Mouse (Mus musculus): Measurements from ENCODE around the gene Mfap4. TPM values are rescaled to one million over a fixed set of nuclear protein-coding genes. Genes with fewer than 3 reads are reported as not detected.

The Mfap4 gene
- polyA plus RNA-seq, 1 experiment from 2014 or later = 184 TPM

- WGBS = 80% methylated on average over 2 of the region's 2 CpGs
- no peak overlapping the region for H3K4me3 ChIP-seq (ENCODE audit: low read depth, low read length)
Measured at GRCm38 (mm10) chr11:61495528-61495927, 10.3 kb downstream of the Mfap4 start.

GRCm38 (mm10) chr11:61497490-61497889 is 12.3 kb downstream of the Mfap4 start:
- ATAC-seq (ENCODE audit: low FRiP score, low TSS enrichment) (no peak), DNase-seq (ENCODE audit: low spot score) (no peak)
- Histone ChIP-seq H3K27me3 (ENCODE audit: control insufficient read depth, insufficient read depth, low read length) (no peaks in the 10 kb centered on the region), H3K9ac (ENCODE audit: low read length) (no peak overlapping the region), H3K4me2 (replicated peaks; ENCODE audit: low read depth) (no peak overlapping the region), H3K27ac (replicated peaks) (no peak overlapping the region), H3K36me3 (ENCODE audit: control insufficient read depth, insufficient read depth, low read length) (no peaks in the 10 kb centered on the region), H3K4me3 (ENCODE audit: low read depth, low read length) (no peak overlapping the region), H3K4me1 (replicated peaks; ENCODE audit: control insufficient read depth, insufficient read depth) (peaks cover 4% of the 10 kb centered on the region; the same call in 1 of the 2 replicates), H3K9me3 (ENCODE audit: control insufficient read depth, low read length) (no peaks in the 10 kb centered on the region)
- TF ChIP-seq EP300 (optimal IDR thresholded peaks at IDR 0.05) (no peak), CTCF (IDR thresholded peaks at IDR 0.05; ENCODE audit: low read depth) (no peak)
- WGBS = 94% methylated on average over 1 of the region's 1 CpGs

More at GRCm38 (mm10) chr11:61495528-61495927, 10.3 kb downstream of the Mfap4 start:
- no peak overlapping the region for H3K27ac ChIP-seq (replicated peaks)
- no peak overlapping the region for H3K9ac ChIP-seq (ENCODE audit: low read length)
- no peaks in the 10 kb centered on the region for H3K27me3 ChIP-seq (ENCODE audit: control insufficient read depth, insufficient read depth, low read length)
- no peak for DNase-seq (ENCODE audit: low spot score)
- H3K4me2 ChIP-seq (replicated peaks; ENCODE audit: low read depth) = no peak overlapping the region
- peaks cover 4% of the 10 kb centered on the region; the same call in 1 of the 2 replicates for H3K4me1 ChIP-seq (replicated peaks; ENCODE audit: control insufficient read depth, insufficient read depth)
- no peak for ATAC-seq (ENCODE audit: low FRiP score, low TSS enrichment)
- H3K9me3 ChIP-seq (ENCODE audit: control insufficient read depth, low read length) = no peaks in the 10 kb centered on the region
- TF ChIP-seq EP300 (optimal IDR thresholded peaks at IDR 0.05) = no peak
- no peak for TF ChIP-seq CTCF (IDR thresholded peaks at IDR 0.05; ENCODE audit: low read depth)
- peaks cover 8% of the 10 kb centered on the region for H3K36me3 ChIP-seq (ENCODE audit: control insufficient read depth, insufficient read depth, low read length)

- Histone ChIP-seq H3K27ac (replicated peaks) (no peak overlapping the region), H3K4me1 (replicated peaks; ENCODE audit: control insufficient read depth, insufficient read depth) (no peaks in the 10 kb centered on the region), H3K27me3 (ENCODE audit: control insufficient read depth, insufficient read depth, low read length) (no peaks in the 10 kb centered on the region), H3K36me3 (ENCODE audit: control insufficient read depth, insufficient read depth, low read length) (no peaks in the 10 kb centered on the region), H3K4me2 (replicated peaks; ENCODE audit: low read depth) (no peak overlapping the region), H3K9ac (ENCODE audit: low read length) (no peak overlapping the region), H3K4me3 (ENCODE audit: low read depth, low read length) (no peak overlapping the region), H3K9me3 (ENCODE audit: control insufficient read depth, low read length) (no peaks in the 10 kb centered on the region)
- TF ChIP-seq EP300 (optimal IDR thresholded peaks at IDR 0.05) (no peak), CTCF (IDR thresholded peaks at IDR 0.05; ENCODE audit: low read depth) (no peak)
- WGBS = 51% methylated on average over 6 of the region's 6 CpGs
- ATAC-seq (ENCODE audit: low FRiP score, low TSS enrichment) = no peak
- no peak for DNase-seq (ENCODE audit: low spot score)
Measured at GRCm38 (mm10) chr11:61498736-61499504, 13.7 kb downstream of the Mfap4 start.

DNA sequence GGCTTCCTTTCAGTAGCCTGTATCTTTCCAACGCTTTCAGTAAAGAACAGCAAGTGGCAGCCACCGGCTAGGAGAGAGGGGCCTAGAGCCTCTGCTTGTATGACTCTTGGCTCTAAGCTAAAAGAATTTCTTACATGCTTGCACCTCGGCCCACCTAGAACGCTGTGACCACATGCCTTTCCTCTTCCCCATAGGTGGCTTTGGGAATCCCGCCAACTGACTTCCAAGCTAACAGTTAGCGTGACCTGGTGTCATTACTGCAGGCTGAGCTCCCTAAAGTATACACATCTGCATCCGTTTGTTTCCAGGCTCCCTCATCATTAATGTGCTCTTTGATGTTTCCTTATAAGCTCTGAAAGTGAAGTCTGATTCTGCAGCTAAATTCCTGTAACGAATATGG is 18.7 kb downstream of the Mfap4 start:
- TF ChIP-seq EP300 (optimal IDR thresholded peaks at IDR 0.05) (no peak), CTCF (IDR thresholded peaks at IDR 0.05; ENCODE audit: low read depth) (no peak)
- DNase-seq (ENCODE audit: low spot score) (no peak), ATAC-seq (ENCODE audit: low FRiP score, low TSS enrichment) (no peak)
- Histone ChIP-seq H3K27ac (replicated peaks) (no peak overlapping the region), H3K4me1 (replicated peaks; ENCODE audit: control insufficient read depth, insufficient read depth) (no peaks in the 10 kb centered on the region), H3K27me3 (ENCODE audit: control insufficient read depth, insufficient read depth, low read length) (no peaks in the 10 kb centered on the region), H3K9me3 (ENCODE audit: control insufficient read depth, low read length) (no peaks in the 10 kb centered on the region), H3K4me2 (replicated peaks; ENCODE audit: low read depth) (no peak overlapping the region), H3K9ac (ENCODE audit: low read length) (no peak overlapping the region), H3K4me3 (ENCODE audit: low read depth, low read length) (no peak overlapping the region), H3K36me3 (ENCODE audit: control insufficient read depth, insufficient read depth, low read length) (no peaks in the 10 kb centered on the region)
- WGBS = 73% methylated on average over 8 of the region's 8 CpGs

- DNase-seq (ENCODE audit: low spot score) (peak; percentile 92), ATAC-seq (ENCODE audit: low FRiP score, low TSS enrichment) (peak; percentile 89)
- 1% methylated on average over 39 of the region's 39 CpGs for WGBS
- Histone ChIP-seq H3K4me3 (ENCODE audit: low read depth, low read length) (peak within 1 kb of the TSS; percentile 59), H3K36me3 (ENCODE audit: control insufficient read depth, insufficient read depth, low read length) (no peaks in the 10 kb centered on the region), H3K27me3 (ENCODE audit: control insufficient read depth, insufficient read depth, low read length) (no peaks in the 10 kb centered on the region), H3K27ac (replicated peaks) (peak within 1 kb of the TSS; percentile 69; the same call in 1 of the 2 replicates), H3K9ac (ENCODE audit: low read length) (peak within 1 kb of the TSS; percentile 67), H3K4me1 (replicated peaks; ENCODE audit: control insufficient read depth, insufficient read depth) (no peaks in the 10 kb centered on the region), H3K9me3 (ENCODE audit: control insufficient read depth, low read length) (no peaks in the 10 kb centered on the region), H3K4me2 (replicated peaks; ENCODE audit: low read depth) (peak within 1 kb of the TSS; percentile 71)
- TF ChIP-seq EP300 (optimal IDR thresholded peaks at IDR 0.05) = no peak
- peak; percentile 100 for TF ChIP-seq CTCF (IDR thresholded peaks at IDR 0.05; ENCODE audit: low read depth)
Measured at GRCm38 (mm10) chr11:61504713-61505257, 19.6 kb downstream of the Mfap4 start, which contains the start of gene B9d1. Gene B9d1 (plus strand): TSS chr11:61505144.

DNA sequence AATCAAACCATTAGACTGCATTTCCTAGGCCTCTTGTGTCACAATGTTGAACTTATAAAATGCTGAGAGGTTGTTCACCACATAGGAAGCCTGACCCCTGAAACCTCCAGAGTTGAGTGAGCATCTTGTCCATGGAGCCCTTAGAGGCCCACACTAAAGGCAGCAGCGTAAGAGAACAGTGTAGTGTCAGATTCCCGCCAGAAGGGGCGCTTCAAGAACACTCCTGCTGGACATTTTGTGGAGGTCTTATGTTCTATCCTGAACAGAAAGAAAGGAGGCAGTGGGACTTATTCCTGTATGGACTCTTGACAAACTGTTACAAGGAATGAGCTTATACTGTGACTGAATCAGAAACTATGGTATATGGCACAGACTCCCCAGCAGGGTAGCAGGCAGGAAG is 29.7 kb downstream of the Mfap4 start:
- Histone ChIP-seq H3K27me3 (ENCODE audit: control insufficient read depth, insufficient read depth, low read length) (no peaks in the 10 kb centered on the region), H3K9ac (ENCODE audit: low read length) (no peak overlapping the region), H3K4me1 (replicated peaks; ENCODE audit: control insufficient read depth, insufficient read depth) (no peaks in the 10 kb centered on the region), H3K27ac (replicated peaks) (no peak overlapping the region), H3K36me3 (ENCODE audit: control insufficient read depth, insufficient read depth, low read length) (peaks cover 21% of the 10 kb centered on the region), H3K4me3 (ENCODE audit: low read depth, low read length) (no peak overlapping the region), H3K9me3 (ENCODE audit: control insufficient read depth, low read length) (no peaks in the 10 kb centered on the region), H3K4me2 (replicated peaks; ENCODE audit: low read depth) (no peak overlapping the region)
- DNase-seq (ENCODE audit: low spot score) = peak; percentile 38
- TF ChIP-seq EP300 (optimal IDR thresholded peaks at IDR 0.05) = no peak
- peak; percentile 74 for TF ChIP-seq CTCF (IDR thresholded peaks at IDR 0.05; ENCODE audit: low read depth)
- ATAC-seq (ENCODE audit: low FRiP score, low TSS enrichment) = no peak
- WGBS = 30% methylated on average over 3 of the region's 3 CpGs

Data from stomach, postnatal 0 days (tissue).